Mouse (Mus musculus) neural tube, embryonic 14.5 days (tissue): ENCODE data around the gene Gja4. TPM values are rescaled to one million over a fixed set of nuclear protein-coding genes. Genes with fewer than 3 reads are reported as not detected.
A peak's percentile ranks its signal among the peaks of the same experiment; 100 is the strongest.

Source experiments
- ATAC-seq: fragments of 200-750 bp; cut with Nextera tagmentation; 2 replicates; pipeline ENCODE4 v1.8.0; 2017; ENCODE audit warnings: low read depth, mild to moderate bottlenecking, moderate TSS enrichment, moderate library complexity
- H3K27ac ChIP-seq: fragments of 300-500 bp; sonication (generic); 2 replicates; pipeline ENCODE4 v1.5.1; 2014; ENCODE audit warnings: low read depth, mild to moderate bottlenecking, control low read depth, low read length, moderate library complexity, mixed read lengths
- H3K27me3 ChIP-seq: fragments of 300-500 bp; sonication (generic); 2 replicates; pipeline ENCODE4 v1.6.1; 2014; ENCODE audit warnings: low read length; ENCODE audit not compliant: control insufficient read depth, insufficient read depth
- H3K36me3 ChIP-seq: fragments of 300-500 bp; sonication (generic); 2 replicates; pipeline ENCODE4 v1.6.1; 2014; ENCODE audit warnings: low read length, mixed read lengths; ENCODE audit not compliant: control insufficient read depth, insufficient read depth
- H3K4me1 ChIP-seq: fragments of 300-500 bp; sonication (generic); 2 replicates; pipeline ENCODE4 v1.6.1; 2014; ENCODE audit warnings: low read length; ENCODE audit not compliant: control insufficient read depth, insufficient read depth
- H3K4me2 ChIP-seq: fragments of 300-500 bp; sonication (generic); 2 replicates; pipeline ENCODE4 v1.6.1; 2014; ENCODE audit warnings: mild to moderate bottlenecking, low read depth, low read length, control low read depth
- H3K4me3 ChIP-seq: fragments of 300-500 bp; sonication (generic); 2 replicates; pipeline ENCODE4 v1.5.1; 2014; ENCODE audit warnings: low read depth, low read length, control low read depth, mixed read lengths
- H3K9ac ChIP-seq: fragments of 300-500 bp; sonication (generic); replicated peaks from 2 replicates; pipeline ENCODE4 v1.6.1; 2014; ENCODE audit warnings: low read depth, mild to moderate bottlenecking, control low read depth, low read length, mixed read lengths
- H3K9me3 ChIP-seq: fragments of 300-500 bp; sonication (generic); 2 replicates; pipeline ENCODE4 v1.6.1; 2016; ENCODE audit warnings: low read length; ENCODE audit not compliant: control insufficient read depth
- WGBS: fragments of 180-500 bp; shearing (Covaris S2); extraction: QIAGEN DNeasy Blood & Tissue Kit; methylation state at CpG from one replicate; pipeline ENCODE4 v1.1.7; 2014; 5-methylcytosine and 5-hydroxymethylcytosine counted together
- polyA plus RNA-seq: library from polyadenylated mRNA; unstranded; fragments of >200 nt; fragmentation: Nextera tagmentation; extraction: Ambion mirVana; gene quantifications from 2 replicates; pipeline ENCODE4 v1.2.1, GENCODE M21; 2014

The Gja4 gene
- polyA plus RNA-seq, 1 experiment from 2014 or later: 19.6 TPM

DNA sequence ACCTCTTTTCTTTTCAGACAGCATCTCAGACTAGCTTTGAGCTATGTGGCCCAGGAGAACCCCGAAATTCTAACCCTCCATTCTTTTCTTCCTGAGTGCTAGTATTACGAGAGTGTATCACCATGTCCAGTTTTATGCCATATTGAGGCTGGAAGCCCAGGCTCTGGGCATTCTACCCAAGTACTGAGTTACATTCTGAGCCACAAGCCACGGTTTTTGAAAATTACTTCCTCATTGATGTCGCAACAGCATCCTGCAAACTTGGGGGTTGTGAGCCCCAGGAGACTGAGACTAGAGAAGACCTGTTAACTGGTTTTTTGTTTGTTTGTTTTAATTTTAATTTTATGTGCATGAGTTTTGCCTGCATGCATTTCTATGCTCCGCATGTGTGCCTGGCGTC lies 13.9 kb upstream of the Gja4 start:
- H3K27me3 ChIP-seq: peaks cover 30% of the 10 kb centered on the region
- no peaks in the 10 kb centered on the region for H3K9me3 ChIP-seq
- H3K4me1 ChIP-seq: peaks cover 8% of the 10 kb centered on the region
- ATAC-seq: no peak
- H3K36me3 ChIP-seq: no peaks in the 10 kb centered on the region
- H3K9ac ChIP-seq: no peak overlapping the region
- H3K4me3 ChIP-seq: no peak overlapping the region
- no peak overlapping the region for H3K27ac ChIP-seq
- 78% methylated on average over 6 of the region's 6 CpGs for WGBS
- no peak overlapping the region for H3K4me2 ChIP-seq

DNA sequence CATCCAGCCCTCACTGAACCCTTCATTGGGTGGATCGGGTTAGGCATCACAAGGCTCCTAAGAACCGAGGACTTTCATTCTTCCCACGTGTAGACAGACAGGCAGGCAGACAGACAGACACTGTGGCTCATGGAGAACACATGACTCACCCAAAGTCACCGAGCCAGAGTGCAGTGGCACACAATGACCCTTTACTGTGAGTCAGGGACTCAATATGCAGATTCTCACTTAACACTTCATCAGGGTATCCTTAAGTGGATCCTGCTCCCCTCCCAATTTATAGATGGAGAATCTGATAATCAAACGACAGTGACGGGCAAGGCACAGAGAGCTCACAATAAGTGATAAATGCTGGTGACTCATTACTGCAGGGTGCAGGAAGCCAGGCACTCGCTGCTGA lies 13.4 kb upstream of the Gja4 start:
- H3K27me3 ChIP-seq: peaks cover 30% of the 10 kb centered on the region
- WGBS: 64% methylated on average over 7 of the region's 7 CpGs
- ATAC-seq: no peak

DNA sequence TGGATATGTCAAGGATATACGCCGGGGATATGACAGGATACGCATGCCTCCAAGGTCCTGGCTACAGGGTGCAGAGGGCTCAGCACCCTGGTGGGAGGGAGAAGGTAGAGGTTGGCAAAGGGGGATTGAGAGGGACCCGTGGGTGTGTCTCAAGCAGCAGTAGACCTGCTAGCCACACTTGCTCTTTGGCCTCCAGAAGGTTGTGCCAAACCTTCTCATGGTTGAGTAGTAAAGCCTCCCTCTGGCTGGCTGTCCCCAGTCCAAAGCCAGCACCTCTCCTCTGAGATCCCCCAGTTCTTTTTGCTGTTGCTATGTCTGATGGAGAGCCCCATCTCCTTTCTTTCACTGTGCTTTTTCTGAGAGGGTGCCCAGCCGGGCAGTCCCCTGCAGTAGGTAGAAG lies 11.4 kb upstream of the Gja4 start:
- Histone ChIP-seq H3K27me3 (peaks cover 14% of the 10 kb centered on the region), H3K4me2 (no peak overlapping the region), H3K36me3 (no peaks in the 10 kb centered on the region), H3K27ac (no peak overlapping the region), H3K4me3 (no peak overlapping the region), H3K9me3 (no peaks in the 10 kb centered on the region), H3K9ac (no peak overlapping the region), H3K4me1 (peaks cover 1% of the 10 kb centered on the region; the same call in 1 of the 2 replicates)
- WGBS: 91% methylated on average over 5 of the region's 5 CpGs
- ATAC-seq: no peak

More for the DNA sequence above, 13.4 kb upstream of the Gja4 start:
- H3K9ac ChIP-seq: no peak overlapping the region
- H3K4me2 ChIP-seq: no peak overlapping the region
- H3K4me1 ChIP-seq: peaks cover 8% of the 10 kb centered on the region
- no peak overlapping the region for H3K27ac ChIP-seq
- H3K36me3 ChIP-seq: no peaks in the 10 kb centered on the region
- H3K9me3 ChIP-seq: no peaks in the 10 kb centered on the region
- no peak overlapping the region for H3K4me3 ChIP-seq

DNA sequence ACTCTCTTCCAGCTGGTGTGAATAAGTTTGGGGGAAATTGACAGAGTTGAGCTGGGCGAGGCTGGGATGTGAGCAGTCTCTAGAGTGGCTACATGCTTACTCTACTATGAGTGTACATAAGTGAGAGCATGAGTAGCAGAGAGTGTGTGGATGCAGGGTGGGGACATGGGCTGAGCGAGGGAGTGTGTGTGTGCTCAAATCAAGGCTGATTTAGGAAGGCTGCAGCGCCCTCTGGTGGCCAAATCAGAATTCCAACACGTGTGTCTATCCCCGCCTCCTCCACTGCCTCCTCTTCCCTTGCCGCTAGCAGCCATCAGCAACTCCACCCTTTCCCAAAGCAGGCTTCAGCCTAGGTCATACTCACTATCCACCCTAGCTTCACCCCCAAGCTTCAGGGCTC lies 10.9 kb upstream of the Gja4 start:
- Histone ChIP-seq H3K4me2 (no peak overlapping the region), H3K4me3 (no peak overlapping the region), H3K9ac (no peak overlapping the region), H3K27me3 (0 out of 2 replicates have a peak, but pooled peaks cover 9% of the 10 kb centered on the region), H3K4me1 (no peaks in the 10 kb centered on the region), H3K9me3 (no peaks in the 10 kb centered on the region), H3K36me3 (no peaks in the 10 kb centered on the region), H3K27ac (no peak overlapping the region)
- peak; percentile 68; the same call in 1 of the 2 replicates for ATAC-seq
- WGBS: 5% methylated on average over 6 of the region's 6 CpGs

DNA sequence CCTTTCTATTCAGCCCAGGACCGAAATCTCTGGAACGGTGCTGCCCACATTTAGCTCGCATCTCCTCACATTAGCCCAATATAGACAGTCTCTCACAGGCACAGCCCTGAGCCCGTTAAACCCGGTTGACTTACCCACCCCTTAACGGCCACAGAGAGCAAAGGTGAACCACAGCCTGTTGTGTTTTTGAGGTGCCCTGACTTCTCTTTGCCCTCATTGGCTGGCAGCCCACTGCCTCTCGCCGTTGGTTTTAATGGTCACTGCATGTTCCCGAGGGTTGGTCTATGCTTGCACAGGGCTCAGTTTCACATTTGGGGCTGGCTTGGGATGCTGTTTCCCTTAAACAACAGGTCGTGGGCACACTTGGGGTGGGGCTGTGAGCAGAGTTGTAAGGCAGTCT lies 10.5 kb upstream of the Gja4 start:
- Histone ChIP-seq H3K9ac (no peak overlapping the region), H3K9me3 (no peaks in the 10 kb centered on the region), H3K4me2 (no peak overlapping the region), H3K4me3 (no peak overlapping the region), H3K36me3 (no peaks in the 10 kb centered on the region), H3K4me1 (no peaks in the 10 kb centered on the region), H3K27ac (no peak overlapping the region), H3K27me3 (0 out of 2 replicates have a peak, but pooled peaks cover 9% of the 10 kb centered on the region)
- WGBS: 73% methylated on average over 10 of the region's 10 CpGs
- no peak for ATAC-seq

DNA sequence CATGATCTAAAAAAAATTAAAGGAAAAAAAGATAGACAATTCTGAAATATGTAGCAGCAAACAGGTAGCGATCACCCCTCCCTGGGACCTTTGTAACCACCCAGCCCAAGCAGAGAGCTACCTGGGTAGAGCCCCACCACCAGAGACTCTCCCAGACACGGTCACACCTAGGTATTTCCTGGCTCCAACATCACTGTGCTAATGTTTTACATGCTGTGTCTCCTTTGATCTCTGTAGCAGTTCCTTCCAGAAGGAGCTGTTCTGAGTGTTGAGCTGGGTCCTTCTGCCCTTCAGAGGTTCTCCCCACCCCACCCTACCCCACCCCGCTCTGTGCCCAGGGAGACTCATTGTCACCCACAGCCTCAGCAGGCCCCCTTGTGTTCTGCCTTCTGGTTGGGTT lies 9.8 kb upstream of the Gja4 start:
- ATAC-seq: no peak
- Histone ChIP-seq H3K4me3 (no peak overlapping the region), H3K9me3 (no peaks in the 10 kb centered on the region), H3K27me3 (0 out of 2 replicates have a peak, but pooled peaks cover 9% of the 10 kb centered on the region), H3K4me1 (no peaks in the 10 kb centered on the region), H3K4me2 (no peak overlapping the region), H3K9ac (no peak overlapping the region), H3K27ac (no peak overlapping the region), H3K36me3 (no peaks in the 10 kb centered on the region)
- WGBS: 92% methylated on average over 3 of the region's 3 CpGs

DNA sequence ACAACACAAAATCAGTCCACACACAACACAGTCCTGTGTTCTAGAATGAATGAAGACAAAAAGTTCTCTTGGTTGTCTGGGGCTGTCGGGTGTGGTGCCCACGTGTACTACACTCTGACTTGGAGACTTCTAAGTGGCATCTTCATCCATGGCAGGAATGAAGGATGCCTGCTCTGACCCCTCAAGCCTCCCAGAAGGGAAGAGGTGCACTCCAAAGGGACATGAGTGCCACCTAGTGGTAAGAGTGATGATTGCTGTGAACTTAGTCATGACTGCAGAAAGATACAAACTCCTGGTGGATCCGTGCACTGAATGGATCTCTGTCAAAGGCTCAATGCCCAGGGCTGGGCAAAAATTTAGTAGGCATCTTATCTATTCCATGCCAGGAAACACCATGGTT lies 5.8 kb upstream of the Gja4 start:
- no peaks in the 10 kb centered on the region for H3K36me3 ChIP-seq
- no peaks in the 10 kb centered on the region for H3K27me3 ChIP-seq
- H3K4me2 ChIP-seq: no peak overlapping the region
- WGBS: 3% methylated on average over 3 of the region's 3 CpGs
- peak; percentile 14; the same call in 1 of the 2 replicates for ATAC-seq
- H3K27ac ChIP-seq: no peak overlapping the region
- H3K4me3 ChIP-seq: no peak overlapping the region
- no peak overlapping the region for H3K9ac ChIP-seq
- no peaks in the 10 kb centered on the region for H3K4me1 ChIP-seq
- no peaks in the 10 kb centered on the region for H3K9me3 ChIP-seq

DNA sequence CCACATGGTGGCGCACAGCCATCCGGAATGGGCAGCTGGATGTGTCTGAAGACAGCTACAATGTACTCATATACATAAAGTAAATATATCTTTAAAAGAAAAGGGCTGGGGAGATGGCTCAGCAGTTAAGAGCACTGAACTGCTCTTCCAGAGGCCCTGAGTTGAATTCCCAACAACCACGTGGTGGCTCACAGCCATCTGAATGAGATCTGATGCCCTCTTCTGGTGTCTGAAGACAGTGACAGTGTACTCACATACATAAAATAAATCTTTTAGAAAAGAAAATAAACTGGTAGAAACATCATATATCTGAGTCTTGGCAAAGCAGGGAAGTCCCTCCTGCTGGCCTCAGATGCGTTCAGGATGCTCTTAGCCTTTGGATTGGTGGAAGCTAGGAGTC lies 3.3 kb upstream of the Gja4 start:
- Histone ChIP-seq H3K36me3 (no peaks in the 10 kb centered on the region), H3K4me3 (no peak overlapping the region), H3K9me3 (no peaks in the 10 kb centered on the region), H3K9ac (no peak overlapping the region), H3K27ac (no peak overlapping the region), H3K27me3 (no peaks in the 10 kb centered on the region), H3K4me2 (no peak overlapping the region), H3K4me1 (no peaks in the 10 kb centered on the region)
- ATAC-seq: no peak
- WGBS: 62% methylated on average over 4 of the region's 4 CpGs

DNA sequence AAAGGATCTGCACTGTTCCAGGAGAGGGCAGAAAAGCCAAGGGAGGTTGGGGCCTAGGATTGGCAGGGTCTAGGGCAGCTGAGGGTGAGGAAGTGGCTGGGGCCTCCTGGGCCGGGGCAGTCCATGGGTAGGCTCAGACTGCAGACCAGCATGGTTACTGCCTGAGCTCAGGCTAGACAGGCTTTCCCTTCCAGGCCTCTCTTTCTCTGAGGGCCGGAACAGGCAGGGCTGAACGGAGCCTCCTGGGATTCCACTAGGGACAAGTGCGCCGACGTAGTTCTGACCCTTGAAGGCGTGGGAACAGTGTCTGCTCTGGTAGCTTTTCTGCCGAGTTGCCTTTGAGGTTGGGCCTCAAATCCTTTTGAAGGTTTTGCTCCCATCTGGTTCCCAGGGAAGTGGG lies 1.9 kb upstream of the Gja4 start:
- no peaks in the 10 kb centered on the region for H3K9me3 ChIP-seq
- H3K9ac ChIP-seq: no peak overlapping the region
- ATAC-seq: no peak
- 85% methylated on average over 8 of the region's 8 CpGs for WGBS
- no peak overlapping the region for H3K4me2 ChIP-seq
- no peak overlapping the region for H3K27ac ChIP-seq
- H3K4me3 ChIP-seq: no peak overlapping the region
- H3K4me1 ChIP-seq: no peaks in the 10 kb centered on the region
- no peaks in the 10 kb centered on the region for H3K36me3 ChIP-seq
- no peaks in the 10 kb centered on the region for H3K27me3 ChIP-seq
